Mouse (Mus musculus): ENCODE results near the gene Ocm. TPM values are rescaled to one million over a fixed set of nuclear protein-coding genes. Genes with fewer than 3 reads are reported as not detected.

Gene Ocm
- polyA plus RNA-seq, 1 experiment: not detected

DNA sequence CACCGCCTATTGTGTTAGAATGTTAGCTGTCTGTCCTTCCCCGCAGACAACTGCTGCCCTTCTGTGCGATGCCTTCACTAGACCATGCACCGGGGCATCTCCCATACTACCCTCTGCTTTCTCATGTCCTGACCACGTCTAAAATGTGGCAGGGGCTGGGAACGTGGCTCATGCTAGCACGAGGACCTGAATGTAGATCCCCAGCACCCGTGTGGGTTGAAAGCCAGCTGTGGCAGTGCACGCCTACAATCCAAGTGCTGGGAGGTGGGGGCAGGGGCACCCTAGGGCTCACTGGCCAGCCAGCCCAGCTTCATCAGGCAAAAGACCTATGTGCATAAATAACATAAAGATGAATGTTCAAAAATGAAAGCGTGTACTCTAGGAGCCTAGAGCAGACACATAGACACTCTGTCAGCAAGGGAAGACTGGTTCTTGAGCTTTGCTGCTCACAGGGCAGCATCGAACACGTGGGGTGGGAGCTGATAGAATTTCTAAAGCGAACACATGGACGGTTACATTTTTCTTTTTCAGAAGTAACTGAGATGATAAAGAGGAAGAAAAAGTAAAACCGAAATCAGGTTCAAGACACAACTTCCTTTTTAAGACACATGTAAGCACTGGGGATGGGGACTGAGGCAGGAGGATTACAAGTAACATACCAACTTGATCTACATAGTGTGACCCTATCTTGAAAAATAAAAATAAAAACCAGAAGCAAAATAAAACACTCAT, 23.8 kb downstream of the Ocm start:
- H3K4me1 ChIP-seq (ENCODE audit: control insufficient read depth, insufficient read depth, low read length): no peaks in the 10 kb centered on the region
- H3K27me3 ChIP-seq (ENCODE audit: control insufficient read depth, insufficient read depth, low read length): no peaks in the 10 kb centered on the region
- H3K4me3 ChIP-seq (ENCODE audit: control insufficient read depth, low read depth, low read length): no peak overlapping the region
- TF ChIP-seq CTCF (IDR thresholded peaks at IDR 0.05; ENCODE audit: control insufficient read depth, insufficient read depth, insufficient replicate concordance, low read depth, low read length): no peak
- TF ChIP-seq POLR2A (IDR thresholded peaks at IDR 0.05; ENCODE audit: control insufficient read depth, low read depth, low read length): no peak
- H3K36me3 ChIP-seq (ENCODE audit: control insufficient read depth, insufficient read depth, low read length): peaks cover 2% of the 10 kb centered on the region; the same call in 1 of the 2 replicates
- H3K27ac ChIP-seq (ENCODE audit: control insufficient read depth, insufficient read depth, low read depth, low read length): no peak overlapping the region

DNA sequence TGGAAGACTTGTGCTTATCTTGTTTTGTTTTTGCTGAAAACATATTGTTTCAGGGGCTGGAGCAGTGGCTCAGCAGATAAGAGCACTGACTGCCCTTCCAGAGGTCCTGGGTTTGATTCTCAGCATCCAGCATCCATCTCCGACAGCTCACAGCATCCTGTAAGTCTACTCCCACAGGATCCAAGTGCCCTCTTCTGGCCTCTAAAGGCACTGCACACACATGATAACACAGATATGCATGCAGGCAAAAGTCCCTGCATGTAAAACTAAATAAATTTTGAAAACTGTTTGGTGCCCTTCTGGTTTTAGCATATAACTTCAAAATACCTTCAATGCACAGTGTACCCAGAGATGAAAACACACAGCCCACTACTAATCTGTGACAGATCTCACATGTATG, 27.1 kb downstream of the Ocm start:
- Histone ChIP-seq H3K4me1 (ENCODE audit: control insufficient read depth, insufficient read depth, low read length) (no peaks in the 10 kb centered on the region), H3K27ac (ENCODE audit: control insufficient read depth, insufficient read depth, low read depth, low read length) (no peak overlapping the region), H3K27me3 (ENCODE audit: control insufficient read depth, insufficient read depth, low read length) (no peaks in the 10 kb centered on the region), H3K36me3 (ENCODE audit: control insufficient read depth, insufficient read depth, low read length) (peaks cover 2% of the 10 kb centered on the region; the same call in 1 of the 2 replicates), H3K4me3 (ENCODE audit: control insufficient read depth, low read depth, low read length) (no peak overlapping the region)
- TF ChIP-seq CTCF (IDR thresholded peaks at IDR 0.05; ENCODE audit: control insufficient read depth, insufficient read depth, insufficient replicate concordance, low read depth, low read length): no peak
- TF ChIP-seq POLR2A (IDR thresholded peaks at IDR 0.05; ENCODE audit: control insufficient read depth, low read depth, low read length): no peak

DNA sequence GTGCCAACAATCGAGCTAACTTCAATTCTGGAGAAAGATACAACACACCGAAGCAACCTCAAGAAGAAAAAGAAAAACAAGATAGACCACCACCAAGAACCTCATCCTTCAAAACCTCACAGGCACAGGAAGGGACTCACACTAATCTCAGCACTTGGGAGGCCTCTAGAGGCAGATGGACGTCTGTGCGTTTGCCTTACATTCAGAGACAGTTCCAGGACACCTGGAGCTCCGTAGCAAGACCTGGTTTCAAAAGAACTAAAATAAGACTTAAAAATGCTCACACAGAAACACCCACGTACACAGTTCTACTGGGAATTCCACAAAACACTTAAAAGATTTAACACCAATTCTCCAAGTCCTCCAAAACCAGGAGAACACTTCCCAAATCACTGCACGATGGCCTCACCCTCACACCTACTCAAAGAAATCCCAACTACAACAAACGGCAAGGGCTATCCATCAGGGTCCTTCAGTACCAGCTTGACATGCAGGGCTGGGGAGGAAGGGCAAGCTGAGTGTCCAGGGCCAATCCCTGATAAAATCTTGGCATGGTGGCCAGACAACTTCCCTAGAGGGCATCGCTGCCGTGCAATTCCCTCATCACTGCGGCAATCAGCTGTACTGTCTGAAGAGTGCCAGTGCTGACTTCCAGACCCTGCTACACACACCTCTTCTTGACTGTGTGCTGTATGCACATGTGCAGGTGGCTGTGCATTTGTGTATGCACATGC, 31.7 kb downstream of the Ocm start:
- H3K4me1 ChIP-seq (ENCODE audit: control insufficient read depth, insufficient read depth, low read length): no peaks in the 10 kb centered on the region
- no peak overlapping the region for H3K4me3 ChIP-seq (ENCODE audit: control insufficient read depth, low read depth, low read length)
- peaks cover 4% of the 10 kb centered on the region for H3K36me3 ChIP-seq (ENCODE audit: control insufficient read depth, insufficient read depth, low read length)
- TF ChIP-seq CTCF (IDR thresholded peaks at IDR 0.05; ENCODE audit: control insufficient read depth, insufficient read depth, insufficient replicate concordance, low read depth, low read length) (no peak), POLR2A (IDR thresholded peaks at IDR 0.05; ENCODE audit: control insufficient read depth, low read depth, low read length) (no peak)
- H3K27me3 ChIP-seq (ENCODE audit: control insufficient read depth, insufficient read depth, low read length): no peaks in the 10 kb centered on the region
- no peak overlapping the region for H3K27ac ChIP-seq (ENCODE audit: control insufficient read depth, insufficient read depth, low read depth, low read length)

DNA sequence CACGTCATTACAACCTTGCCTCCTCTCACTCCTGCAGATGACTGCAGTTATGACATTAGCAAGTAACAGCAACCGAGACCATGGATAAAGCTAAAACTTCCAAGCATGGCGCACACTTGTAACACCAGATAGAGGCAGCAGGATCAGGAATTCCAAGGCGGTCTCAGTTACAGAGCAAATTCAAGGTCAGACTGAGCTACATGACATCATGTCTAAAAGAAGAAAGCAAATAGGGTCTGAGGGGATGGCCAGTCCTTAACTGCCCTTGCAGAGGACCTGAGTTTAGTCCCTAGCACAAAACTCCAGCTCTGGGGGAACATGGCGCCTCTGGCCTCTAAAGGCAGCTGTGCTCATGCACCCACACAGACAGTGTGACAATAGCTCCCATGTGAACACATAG, 32.6 kb downstream of the Ocm start:
- Histone ChIP-seq H3K36me3 (ENCODE audit: control insufficient read depth, insufficient read depth, low read length) (peaks cover 4% of the 10 kb centered on the region), H3K4me3 (ENCODE audit: control insufficient read depth, low read depth, low read length) (no peak overlapping the region)
- TF ChIP-seq POLR2A (IDR thresholded peaks at IDR 0.05; ENCODE audit: control insufficient read depth, low read depth, low read length): no peak
- no peak for TF ChIP-seq CTCF (IDR thresholded peaks at IDR 0.05; ENCODE audit: control insufficient read depth, insufficient read depth, insufficient replicate concordance, low read depth, low read length)

DNA sequence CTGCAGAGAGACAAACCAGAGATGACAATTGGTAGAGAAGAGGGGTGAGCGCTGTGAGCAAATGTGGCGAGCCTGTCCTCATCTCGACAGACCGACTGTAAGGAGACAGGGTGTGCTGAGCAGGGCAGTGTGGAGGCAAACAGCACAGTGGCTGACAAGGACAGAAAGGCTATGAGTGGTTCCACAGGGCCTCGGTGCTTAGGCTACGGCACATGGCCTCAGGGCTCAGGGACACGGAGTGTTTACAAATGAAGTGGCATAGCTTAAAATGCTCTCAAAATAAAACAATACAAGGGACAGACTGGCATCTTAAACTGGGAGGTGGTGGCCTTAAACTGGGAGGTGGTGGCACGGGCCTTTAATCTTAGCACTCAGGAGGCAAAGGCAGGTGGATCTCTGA, 33.2 kb downstream of the Ocm start:
- TF ChIP-seq CTCF (IDR thresholded peaks at IDR 0.05; ENCODE audit: control insufficient read depth, insufficient read depth, insufficient replicate concordance, low read depth, low read length) (no peak), POLR2A (IDR thresholded peaks at IDR 0.05; ENCODE audit: control insufficient read depth, low read depth, low read length) (no peak)
- Histone ChIP-seq H3K4me3 (ENCODE audit: control insufficient read depth, low read depth, low read length) (no peak overlapping the region), H3K4me1 (ENCODE audit: control insufficient read depth, insufficient read depth, low read length) (no peaks in the 10 kb centered on the region), H3K36me3 (ENCODE audit: control insufficient read depth, insufficient read depth, low read length) (peaks cover 4% of the 10 kb centered on the region), H3K27ac (ENCODE audit: control insufficient read depth, insufficient read depth, low read depth, low read length) (no peak overlapping the region), H3K27me3 (ENCODE audit: control insufficient read depth, insufficient read depth, low read length) (no peaks in the 10 kb centered on the region)

More for the DNA sequence above, 32.6 kb downstream of the Ocm start:
- H3K4me1 ChIP-seq (ENCODE audit: control insufficient read depth, insufficient read depth, low read length): no peaks in the 10 kb centered on the region
- no peaks in the 10 kb centered on the region for H3K27me3 ChIP-seq (ENCODE audit: control insufficient read depth, insufficient read depth, low read length)
- H3K27ac ChIP-seq (ENCODE audit: control insufficient read depth, insufficient read depth, low read depth, low read length): no peak overlapping the region

DNA sequence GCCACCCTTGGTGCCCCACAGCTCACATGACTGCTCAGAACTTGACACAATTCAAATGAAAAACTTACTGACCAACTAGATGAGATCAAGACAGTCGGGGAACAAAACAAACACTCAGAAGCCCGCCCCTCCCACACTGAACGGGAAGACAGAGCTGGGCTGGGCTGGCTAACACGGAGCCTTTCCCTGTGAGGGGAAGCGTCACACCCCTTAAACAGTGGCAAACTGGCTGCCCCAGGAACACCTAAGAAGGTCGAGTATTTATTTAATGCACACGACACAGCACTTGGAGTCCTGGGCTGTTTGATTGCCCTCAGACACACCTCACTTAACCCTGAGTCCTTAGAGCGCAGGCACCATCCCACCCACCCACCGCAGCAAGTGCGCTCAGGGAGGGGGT, 33.8 kb downstream of the Ocm start:
- Histone ChIP-seq H3K4me3 (ENCODE audit: control insufficient read depth, low read depth, low read length) (no peak overlapping the region), H3K27ac (ENCODE audit: control insufficient read depth, insufficient read depth, low read depth, low read length) (no peak overlapping the region), H3K4me1 (ENCODE audit: control insufficient read depth, insufficient read depth, low read length) (no peaks in the 10 kb centered on the region), H3K27me3 (ENCODE audit: control insufficient read depth, insufficient read depth, low read length) (no peaks in the 10 kb centered on the region), H3K36me3 (ENCODE audit: control insufficient read depth, insufficient read depth, low read length) (peaks cover 4% of the 10 kb centered on the region)
- TF ChIP-seq POLR2A (IDR thresholded peaks at IDR 0.05; ENCODE audit: control insufficient read depth, low read depth, low read length) (no peak), CTCF (IDR thresholded peaks at IDR 0.05; ENCODE audit: control insufficient read depth, insufficient read depth, insufficient replicate concordance, low read depth, low read length) (no peak)

DNA sequence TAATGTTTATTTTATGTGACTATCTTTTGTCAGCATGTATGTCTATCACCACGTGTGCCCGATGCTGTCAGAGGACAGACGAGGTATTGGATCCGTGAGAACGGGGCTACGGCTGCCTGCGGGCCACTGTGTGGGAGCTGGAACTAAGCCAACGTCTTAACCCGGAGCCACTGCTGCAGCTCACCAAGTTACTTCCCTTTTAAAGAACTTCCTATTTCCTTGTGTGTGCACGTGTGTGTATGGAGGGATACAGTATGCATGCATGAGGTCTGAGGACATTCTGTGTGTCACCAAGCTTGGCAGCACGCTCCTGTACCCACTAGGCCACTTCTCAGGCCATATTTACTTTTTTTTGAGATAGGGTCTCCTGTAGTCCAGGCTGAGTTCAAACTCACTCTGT, 36.4 kb downstream of the Ocm start:
- H3K4me1 ChIP-seq (ENCODE audit: control insufficient read depth, insufficient read depth, low read length): no peaks in the 10 kb centered on the region
- peaks cover 4% of the 10 kb centered on the region for H3K36me3 ChIP-seq (ENCODE audit: control insufficient read depth, insufficient read depth, low read length)
- H3K4me3 ChIP-seq (ENCODE audit: control insufficient read depth, low read depth, low read length): no peak overlapping the region
- no peak overlapping the region for H3K27ac ChIP-seq (ENCODE audit: control insufficient read depth, insufficient read depth, low read depth, low read length)
- no peaks in the 10 kb centered on the region for H3K27me3 ChIP-seq (ENCODE audit: control insufficient read depth, insufficient read depth, low read length)
- TF ChIP-seq POLR2A (IDR thresholded peaks at IDR 0.05; ENCODE audit: control insufficient read depth, low read depth, low read length): no peak
- TF ChIP-seq CTCF (IDR thresholded peaks at IDR 0.05; ENCODE audit: control insufficient read depth, insufficient read depth, insufficient replicate concordance, low read depth, low read length): no peak

Data from testis, adult 2 months (tissue).